Mouse (Mus musculus): ENCODE results near the gene Dnajc11. TPM values are rescaled to one million over a fixed set of nuclear protein-coding genes. Genes with fewer than 3 reads are reported as not detected.

Dnajc11 gene
- polyA plus RNA-seq, 1 experiment from 2014 or later = 94.4 TPM

GRCm38 (mm10) chr4:151948497-151949471 is 15.3 kb downstream of the Dnajc11 start:
- ATAC-seq (replicated peaks; ENCODE audit: low FRiP score) (no peak), DNase-seq (ENCODE audit: low spot score) (no peak)
- Histone ChIP-seq H3K9me3 (ENCODE audit: control insufficient read depth, low read length) (no peaks in the 10 kb centered on the region), H3K27ac (ENCODE audit: low read depth, low read length) (no peak overlapping the region), H3K4me2 (ENCODE audit: low read depth, low read length, severe bottlenecking) (no peak overlapping the region), H3K4me3 (ENCODE audit: low read depth, low read length) (no peak overlapping the region), H3K4me1 (replicated peaks; ENCODE audit: control insufficient read depth, insufficient read depth, low read length) (no peaks in the 10 kb centered on the region), H3K27me3 (ENCODE audit: control insufficient read depth, insufficient read depth, low read length) (no peaks in the 10 kb centered on the region), H3K9ac (ENCODE audit: low read length) (no peak overlapping the region), H3K36me3 (ENCODE audit: control insufficient read depth, insufficient read depth, low read length) (peaks cover 7% of the 10 kb centered on the region; the same call in 1 of the 2 replicates)
- WGBS = 95% methylated on average over 14 of the region's 14 CpGs

GRCm38 (mm10) chr4:151953209-151953608 is 19.7 kb downstream of the Dnajc11 start:
- no peak overlapping the region for H3K27ac ChIP-seq (ENCODE audit: low read depth, low read length)
- H3K36me3 ChIP-seq (ENCODE audit: control insufficient read depth, insufficient read depth, low read length) = peaks cover 7% of the 10 kb centered on the region; the same call in 1 of the 2 replicates
- H3K27me3 ChIP-seq (ENCODE audit: control insufficient read depth, insufficient read depth, low read length) = no peaks in the 10 kb centered on the region
- H3K9me3 ChIP-seq (ENCODE audit: control insufficient read depth, low read length) = no peaks in the 10 kb centered on the region
- no peak for DNase-seq (ENCODE audit: low spot score)
- no peak for ATAC-seq (replicated peaks; ENCODE audit: low FRiP score)
- no peak overlapping the region for H3K9ac ChIP-seq (ENCODE audit: low read length)
- H3K4me3 ChIP-seq (ENCODE audit: low read depth, low read length) = no peak overlapping the region
- H3K4me1 ChIP-seq (replicated peaks; ENCODE audit: control insufficient read depth, insufficient read depth, low read length) = no peaks in the 10 kb centered on the region
- 89% methylated on average over 6 of the region's 6 CpGs for WGBS
- no peak overlapping the region for H3K4me2 ChIP-seq (ENCODE audit: low read depth, low read length, severe bottlenecking)

- Histone ChIP-seq H3K27me3 (ENCODE audit: control insufficient read depth, insufficient read depth, low read length) (no peaks in the 10 kb centered on the region), H3K4me2 (ENCODE audit: low read depth, low read length, severe bottlenecking) (no peak overlapping the region), H3K36me3 (ENCODE audit: control insufficient read depth, insufficient read depth, low read length) (peaks cover 7% of the 10 kb centered on the region; the same call in 1 of the 2 replicates), H3K4me3 (ENCODE audit: low read depth, low read length) (no peak overlapping the region), H3K27ac (ENCODE audit: low read depth, low read length) (no peak overlapping the region), H3K9me3 (ENCODE audit: control insufficient read depth, low read length) (no peaks in the 10 kb centered on the region), H3K9ac (ENCODE audit: low read length) (no peak overlapping the region), H3K4me1 (replicated peaks; ENCODE audit: control insufficient read depth, insufficient read depth, low read length) (no peaks in the 10 kb centered on the region)
- 100% methylated on average over 1 of the region's 1 CpGs for WGBS
- DNase-seq (ENCODE audit: low spot score) (no peak), ATAC-seq (replicated peaks; ENCODE audit: low FRiP score) (no peak)
These were observed 22.3 kb downstream of the Dnajc11 start for GRCm38 (mm10) chr4:151955791-151956190.

GRCm38 (mm10) chr4:151957584-151958315 is 24.3 kb downstream of the Dnajc11 start:
- H3K4me2 ChIP-seq (ENCODE audit: low read depth, low read length, severe bottlenecking) = no peak overlapping the region
- 88% methylated on average over 9 of the region's 9 CpGs for WGBS
- H3K9me3 ChIP-seq (ENCODE audit: control insufficient read depth, low read length) = no peaks in the 10 kb centered on the region
- peaks cover 7% of the 10 kb centered on the region; the same call in 1 of the 2 replicates for H3K36me3 ChIP-seq (ENCODE audit: control insufficient read depth, insufficient read depth, low read length)
- no peak for ATAC-seq (replicated peaks; ENCODE audit: low FRiP score)
- no peak for DNase-seq (ENCODE audit: low spot score)
- no peak overlapping the region for H3K9ac ChIP-seq (ENCODE audit: low read length)
- no peak overlapping the region for H3K27ac ChIP-seq (ENCODE audit: low read depth, low read length)
- no peaks in the 10 kb centered on the region for H3K4me1 ChIP-seq (replicated peaks; ENCODE audit: control insufficient read depth, insufficient read depth, low read length)
- H3K4me3 ChIP-seq (ENCODE audit: low read depth, low read length) = no peak overlapping the region
- no peaks in the 10 kb centered on the region for H3K27me3 ChIP-seq (ENCODE audit: control insufficient read depth, insufficient read depth, low read length)

- no peak overlapping the region for H3K9ac ChIP-seq (ENCODE audit: low read length)
- no peaks in the 10 kb centered on the region for H3K4me1 ChIP-seq (replicated peaks; ENCODE audit: control insufficient read depth, insufficient read depth, low read length)
- no peak overlapping the region for H3K4me3 ChIP-seq (ENCODE audit: low read depth, low read length)
- no peak overlapping the region for H3K27ac ChIP-seq (ENCODE audit: low read depth, low read length)
- H3K36me3 ChIP-seq (ENCODE audit: control insufficient read depth, insufficient read depth, low read length) = no peaks in the 10 kb centered on the region; the same call in 1 of the 2 replicates
- ATAC-seq (replicated peaks; ENCODE audit: low FRiP score) (no peak), DNase-seq (ENCODE audit: low spot score) (no peak)
- no peak overlapping the region for H3K4me2 ChIP-seq (ENCODE audit: low read depth, low read length, severe bottlenecking)
- H3K27me3 ChIP-seq (ENCODE audit: control insufficient read depth, insufficient read depth, low read length) = no peaks in the 10 kb centered on the region
- H3K9me3 ChIP-seq (ENCODE audit: control insufficient read depth, low read length) = no peaks in the 10 kb centered on the region
- WGBS = 92% methylated on average over 11 of the region's 11 CpGs
These were observed 26.5 kb downstream of the Dnajc11 start for GRCm38 (mm10) chr4:151959849-151960512.

GRCm38 (mm10) chr4:151960513-151960854 is 27.0 kb downstream of the Dnajc11 start:
- Histone ChIP-seq H3K4me2 (ENCODE audit: low read depth, low read length, severe bottlenecking) (no peak overlapping the region), H3K36me3 (ENCODE audit: control insufficient read depth, insufficient read depth, low read length) (no peaks in the 10 kb centered on the region; the same call in 1 of the 2 replicates), H3K9me3 (ENCODE audit: control insufficient read depth, low read length) (no peaks in the 10 kb centered on the region), H3K27me3 (ENCODE audit: control insufficient read depth, insufficient read depth, low read length) (no peaks in the 10 kb centered on the region), H3K9ac (ENCODE audit: low read length) (no peak overlapping the region), H3K4me3 (ENCODE audit: low read depth, low read length) (no peak overlapping the region), H3K4me1 (replicated peaks; ENCODE audit: control insufficient read depth, insufficient read depth, low read length) (no peaks in the 10 kb centered on the region), H3K27ac (ENCODE audit: low read depth, low read length) (no peak overlapping the region)
- 94% methylated on average over 3 of the region's 3 CpGs for WGBS
- DNase-seq (ENCODE audit: low spot score) (no peak), ATAC-seq (replicated peaks; ENCODE audit: low FRiP score) (no peak)

- no peak for DNase-seq (ENCODE audit: low spot score)
- Histone ChIP-seq H3K4me1 (replicated peaks; ENCODE audit: control insufficient read depth, insufficient read depth, low read length) (no peaks in the 10 kb centered on the region), H3K27ac (ENCODE audit: low read depth, low read length) (no peak overlapping the region), H3K4me2 (ENCODE audit: low read depth, low read length, severe bottlenecking) (no peak overlapping the region), H3K9ac (ENCODE audit: low read length) (no peak overlapping the region), H3K36me3 (ENCODE audit: control insufficient read depth, insufficient read depth, low read length) (no peaks in the 10 kb centered on the region; the same call in 1 of the 2 replicates), H3K9me3 (ENCODE audit: control insufficient read depth, low read length) (no peaks in the 10 kb centered on the region), H3K4me3 (ENCODE audit: low read depth, low read length) (no peak overlapping the region), H3K27me3 (ENCODE audit: control insufficient read depth, insufficient read depth, low read length) (no peaks in the 10 kb centered on the region)
- WGBS = 90% methylated on average over 3 of the region's 3 CpGs
- ATAC-seq (replicated peaks; ENCODE audit: low FRiP score) = no peak
These were observed 29.3 kb downstream of the Dnajc11 start for GRCm38 (mm10) chr4:151962817-151963216.

GRCm38 (mm10) chr4:151968204-151968921 is 34.9 kb downstream of the Dnajc11 start:
- Histone ChIP-seq H3K4me1 (replicated peaks; ENCODE audit: control insufficient read depth, insufficient read depth, low read length) (no peaks in the 10 kb centered on the region), H3K36me3 (ENCODE audit: control insufficient read depth, insufficient read depth, low read length) (no peaks in the 10 kb centered on the region; the same call in 1 of the 2 replicates), H3K4me3 (ENCODE audit: low read depth, low read length) (no peak overlapping the region), H3K4me2 (ENCODE audit: low read depth, low read length, severe bottlenecking) (no peak overlapping the region), H3K9me3 (ENCODE audit: control insufficient read depth, low read length) (no peaks in the 10 kb centered on the region), H3K27ac (ENCODE audit: low read depth, low read length) (no peak overlapping the region), H3K9ac (ENCODE audit: low read length) (no peak overlapping the region), H3K27me3 (ENCODE audit: control insufficient read depth, insufficient read depth, low read length) (no peaks in the 10 kb centered on the region)
- 93% methylated on average over 26 of the region's 26 CpGs for WGBS
- DNase-seq (ENCODE audit: low spot score) (no peak), ATAC-seq (replicated peaks; ENCODE audit: low FRiP score) (no peak)
